Mouse (Mus musculus): Measurements from ENCODE around the gene Ralgps2. TPM values are rescaled to one million over a fixed set of nuclear protein-coding genes. Genes with fewer than 3 reads are reported as not detected.

Ralgps2 gene
- total RNA-seq, 2 experiments from 2014 or later: 2.1 to 3.1 TPM

DNA sequence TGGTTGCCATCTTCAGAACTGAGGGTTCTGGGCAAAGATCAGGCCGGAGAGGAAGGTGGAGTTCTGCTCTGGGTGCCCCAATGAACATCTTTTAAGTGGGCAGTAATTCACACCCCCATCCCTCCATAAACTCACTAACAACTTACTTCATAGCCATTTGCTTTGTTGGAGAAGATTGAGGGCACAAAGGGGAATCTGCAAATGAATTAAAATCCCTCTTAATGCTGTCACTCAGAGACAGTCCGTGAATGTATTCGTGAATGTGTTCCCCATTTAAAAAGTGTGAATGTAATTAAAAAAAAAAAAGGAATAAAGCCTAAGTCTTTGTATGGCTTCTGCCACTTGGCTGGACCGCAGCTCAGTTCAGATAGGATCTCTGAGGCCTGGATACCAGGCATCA is 159.8 kb downstream of the Ralgps2 start:
- ATAC-seq (replicated peaks; ENCODE audit: low FRiP score, poor library complexity, severe bottlenecking): no peak

GRCm38 (mm10) chr1:156778977-156779376 is 160.4 kb downstream of the Ralgps2 start:
- no peak for ATAC-seq (replicated peaks; ENCODE audit: low FRiP score, poor library complexity, severe bottlenecking)

GRCm38 (mm10) chr1:156777896-156778295 is 161.5 kb downstream of the Ralgps2 start:
- no peak for ATAC-seq (replicated peaks; ENCODE audit: low FRiP score, poor library complexity, severe bottlenecking)

DNA sequence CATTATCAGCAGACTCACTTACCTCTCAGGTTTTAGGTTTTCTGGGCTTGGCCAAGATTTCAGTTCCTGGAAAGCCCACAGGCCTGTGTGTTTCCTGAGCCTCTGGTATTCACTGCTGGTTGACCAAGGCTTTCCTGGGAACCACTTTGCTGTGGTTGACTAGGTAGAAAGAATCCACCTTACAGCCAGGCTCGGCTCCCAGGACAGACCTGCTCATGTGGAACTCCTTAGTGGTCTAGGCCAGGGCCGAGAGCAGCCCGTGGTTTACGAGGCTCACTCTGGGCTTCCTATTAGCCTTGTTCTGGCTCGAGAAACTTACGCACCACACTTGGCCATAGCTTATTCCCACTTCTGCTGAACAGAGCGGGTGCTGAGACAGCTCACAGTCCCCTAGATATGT is 163.4 kb downstream of the Ralgps2 start:
- ATAC-seq (replicated peaks; ENCODE audit: low FRiP score, poor library complexity, severe bottlenecking): no peak

- ATAC-seq (replicated peaks; ENCODE audit: low FRiP score, poor library complexity, severe bottlenecking): no peak
Observed at GRCm38 (mm10) chr1:156775190-156775589, 164.2 kb downstream of the Ralgps2 start.

- ATAC-seq (replicated peaks; ENCODE audit: low FRiP score, poor library complexity, severe bottlenecking): no peak
Observed at GRCm38 (mm10) chr1:156770845-156771244, 168.6 kb downstream of the Ralgps2 start.

DNA sequence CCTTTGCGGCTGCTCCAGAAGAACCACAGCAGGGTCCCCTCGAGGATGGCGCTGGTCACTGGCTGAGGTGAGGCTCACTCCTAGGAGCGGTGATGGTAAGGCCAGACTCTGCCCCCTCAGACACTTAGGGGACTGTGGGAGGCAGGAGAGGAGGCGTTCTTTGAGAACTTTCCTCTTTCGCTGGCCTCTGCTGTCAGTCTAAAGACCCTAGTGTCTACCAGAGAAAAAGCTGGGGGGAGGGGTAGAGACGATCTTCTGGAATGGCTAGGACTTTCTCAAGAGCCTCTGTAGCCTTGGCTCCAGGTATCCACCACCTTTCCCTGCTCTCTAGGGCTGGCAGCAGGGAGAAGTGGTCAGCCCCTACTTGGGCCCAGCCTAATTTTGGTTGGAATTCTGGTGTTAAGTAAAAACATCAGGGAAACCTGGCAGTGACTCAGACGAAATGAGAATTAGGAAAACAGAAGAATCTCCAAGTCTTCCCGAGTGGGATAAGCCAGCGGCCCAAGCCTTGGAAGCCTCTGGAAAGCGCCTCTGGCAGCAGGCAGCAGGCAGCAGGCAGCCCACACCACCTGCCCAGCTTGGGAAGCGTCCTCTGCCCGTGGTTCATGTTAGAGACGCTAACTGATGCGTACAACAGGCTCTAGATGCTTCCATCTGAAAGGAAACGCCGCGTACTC is 169.7 kb downstream of the Ralgps2 start:
- ATAC-seq (replicated peaks; ENCODE audit: low FRiP score, poor library complexity, severe bottlenecking): no peak

- no peak for ATAC-seq (replicated peaks; ENCODE audit: low FRiP score, poor library complexity, severe bottlenecking)
Observed at GRCm38 (mm10) chr1:156769163-156769562, 170.3 kb downstream of the Ralgps2 start.

- ATAC-seq (replicated peaks; ENCODE audit: low FRiP score, poor library complexity, severe bottlenecking): no peak
Observed at GRCm38 (mm10) chr1:156765311-156765710, 174.1 kb downstream of the Ralgps2 start.

DNA sequence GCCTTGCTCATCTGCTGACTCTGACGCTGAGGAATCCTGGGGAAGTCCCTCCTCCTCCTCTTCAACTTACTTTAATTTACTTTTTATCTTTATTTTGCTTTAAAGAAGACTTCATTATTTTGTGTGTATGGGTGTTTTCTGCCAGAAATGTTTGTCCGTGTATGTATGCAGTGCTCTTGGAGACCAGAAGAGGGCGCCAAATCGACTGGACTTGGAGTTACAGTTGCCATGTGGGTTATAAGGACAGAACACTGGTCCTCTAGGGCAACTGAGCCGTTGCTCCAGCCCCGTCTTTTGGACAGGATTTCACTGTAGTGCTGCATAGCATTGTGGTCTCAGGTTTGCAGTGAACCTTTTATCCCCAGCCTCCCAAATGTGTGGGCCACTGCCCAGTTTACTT is 174.8 kb downstream of the Ralgps2 start:
- ATAC-seq (replicated peaks; ENCODE audit: low FRiP score, poor library complexity, severe bottlenecking): peak; percentile 57; the same call in 1 of the 2 replicates

GRCm38 (mm10) chr1:156763280-156763679 is 176.1 kb downstream of the Ralgps2 start:
- no peak for ATAC-seq (replicated peaks; ENCODE audit: low FRiP score, poor library complexity, severe bottlenecking)

DNA sequence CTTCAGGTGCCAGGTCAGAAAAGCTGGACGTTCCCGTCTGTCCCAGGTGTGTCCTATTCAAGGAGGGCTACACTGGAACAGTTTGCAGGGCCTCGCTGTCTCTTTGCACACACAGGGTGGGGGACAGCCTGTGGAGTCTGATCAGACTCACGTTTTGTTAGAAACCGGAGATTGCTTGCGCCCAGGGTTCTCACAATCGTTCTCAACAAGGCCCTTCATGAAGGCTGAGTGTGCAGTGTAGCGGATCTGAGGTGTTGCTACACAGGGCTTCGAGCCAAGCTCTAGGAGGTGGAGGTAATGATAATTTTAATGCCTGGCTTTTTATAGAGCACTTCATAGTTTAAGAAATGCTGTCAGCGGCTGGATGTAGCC is 178.0 kb downstream of the Ralgps2 start:
- no peak for ATAC-seq (replicated peaks; ENCODE audit: low FRiP score, poor library complexity, severe bottlenecking)

GRCm38 (mm10) chr1:156760549-156761429 is 178.6 kb downstream of the Ralgps2 start:
- ATAC-seq (replicated peaks; ENCODE audit: low FRiP score, poor library complexity, severe bottlenecking): no peak

DNA sequence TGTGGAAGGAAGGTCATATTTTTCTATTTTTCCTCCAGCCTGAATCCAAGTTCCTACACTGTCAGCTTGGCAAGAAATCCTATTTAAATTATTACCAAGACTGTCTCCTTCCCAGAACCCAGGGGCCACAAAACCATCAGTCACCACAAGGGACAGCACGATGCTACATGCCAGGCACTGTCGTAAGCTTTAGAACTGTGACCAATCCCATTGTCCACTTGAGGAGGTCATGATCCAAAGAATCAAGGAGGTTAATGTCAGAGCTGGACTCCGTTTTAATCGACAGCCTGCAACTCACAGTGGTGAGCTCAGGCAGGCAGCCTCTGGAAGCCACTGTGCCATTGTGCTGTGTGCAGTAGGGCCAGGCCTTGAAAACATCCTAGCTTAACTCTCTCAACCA is 181.1 kb downstream of the Ralgps2 start:
- no peak for ATAC-seq (replicated peaks; ENCODE audit: low FRiP score, poor library complexity, severe bottlenecking)

DNA sequence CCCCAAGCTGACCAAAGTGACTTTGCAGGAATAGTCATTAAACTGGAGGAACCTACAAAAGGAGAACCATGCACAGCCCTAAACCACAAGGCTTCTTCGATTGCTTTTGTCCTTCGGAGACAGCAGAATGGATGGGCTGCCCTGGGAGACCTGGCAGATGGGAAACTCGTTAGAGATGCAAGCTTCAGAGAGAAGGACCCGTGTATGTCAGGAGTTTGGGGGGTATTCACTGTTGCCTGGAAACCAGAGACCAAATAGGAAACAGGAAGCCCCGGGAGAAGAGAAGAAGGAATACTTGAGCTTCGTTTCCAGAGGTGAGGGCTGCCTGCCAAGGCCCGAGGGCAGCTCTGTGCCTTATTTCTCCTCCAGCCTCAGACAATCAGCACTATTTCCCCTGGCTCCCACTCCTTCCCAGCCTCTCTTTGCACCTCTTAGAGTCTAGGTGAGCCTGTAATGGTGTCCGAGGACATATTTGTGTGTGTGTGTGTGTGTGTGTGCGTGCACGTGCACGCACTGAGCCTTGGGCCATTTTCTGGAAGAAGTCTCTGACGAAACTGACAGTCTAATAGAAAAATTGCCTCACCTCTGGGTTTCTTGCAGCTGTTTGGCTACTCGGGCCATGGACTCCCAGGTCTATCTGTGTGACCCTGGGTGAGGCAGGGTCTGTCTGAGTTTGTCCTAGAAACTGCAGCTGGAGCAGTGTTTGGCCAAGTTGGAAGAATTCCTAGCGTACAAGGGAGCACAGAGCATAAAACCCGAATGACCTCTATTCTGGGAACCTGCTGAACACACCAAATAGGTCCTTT is 184.6 kb downstream of the Ralgps2 start:
- ATAC-seq (replicated peaks; ENCODE audit: low FRiP score, poor library complexity, severe bottlenecking): no peak

Other genes with a start within 250 kb of the Ralgps2 start
- gene Fam20b, start 220.5 kb downstream of the Ralgps2 start, total RNA-seq (2015; ENCODE audit: low replicate concordance): 6.5 and 10.6 TPM in 2 replicates
- gene Fam20b, start 220.5 kb downstream of the Ralgps2 start, total RNA-seq (2017; ENCODE audit: low replicate concordance): 15.5 and 19.9 TPM in 2 replicates
- not detected in 2 replicates for gene Angptl1, start 101.1 kb downstream of the Ralgps2 start, total RNA-seq (2015; ENCODE audit: low replicate concordance)
- not detected in 2 replicates for gene Angptl1, start 101.1 kb downstream of the Ralgps2 start, total RNA-seq (2017; ENCODE audit: low replicate concordance)
- not detected in 2 replicates for gene Tex35, start 169.1 kb upstream of the Ralgps2 start, total RNA-seq (2015; ENCODE audit: low replicate concordance)
- gene Tex35, start 169.1 kb upstream of the Ralgps2 start, total RNA-seq (2017; ENCODE audit: low replicate concordance): not detected in 2 replicates